Mouse (Mus musculus) cortical plate, adult 2 months (tissue): Measurements from ENCODE around the gene Slc25a29.

ENCODE experiments used
- CTCF ChIP-seq: fragments of 200-500 bp; IDR thresholded peaks from 2 replicates; pipeline ENCODE4 v1.5.1; 2011; ENCODE audit warnings: mild to moderate bottlenecking, control low read depth, low read length; ENCODE audit not compliant: insufficient read depth; ENCODE audit errors: extremely low read depth
- POLR2A ChIP-seq: fragments of 200-500 bp; IDR thresholded peaks from 2 replicates; pipeline ENCODE4 v1.6.1; 2011; ENCODE audit warnings: mild to moderate bottlenecking, low read length, control low read depth; ENCODE audit not compliant: insufficient read depth; ENCODE audit errors: extremely low read depth

GRCm38 (mm10) chr12:108857109-108857508 is 21.4 kb upstream of the Slc25a29 start:
- no peak for TF ChIP-seq CTCF
- TF ChIP-seq POLR2A = no peak
